Mouse (Mus musculus) neural tube, embryonic 15.5 days (tissue): ENCODE data around the gene Kcnj10. TPM values are rescaled to one million over a fixed set of nuclear protein-coding genes. Genes with fewer than 3 reads are reported as not detected.
A peak's percentile ranks its signal among the peaks of the same experiment; 100 is the strongest.

ENCODE experiments used
- ATAC-seq: fragments of 200-750 bp; cut with Nextera tagmentation; 2 replicates; pipeline ENCODE4 v1.8.0; 2017; ENCODE audit warnings: mild to moderate bottlenecking, moderate TSS enrichment, moderate library complexity; ENCODE audit not compliant: low FRiP score
- H3K27ac ChIP-seq: fragments of 300-500 bp; sonication (generic); replicated peaks from 2 replicates; pipeline ENCODE4 v1.5.1; 2015; ENCODE audit warnings: mild to moderate bottlenecking, inconsistent platforms
- H3K27me3 ChIP-seq: fragments of 300-500 bp; sonication (generic); replicated peaks from 2 replicates; pipeline ENCODE4 v1.6.1; 2015; ENCODE audit warnings: inconsistent platforms
- H3K36me3 ChIP-seq: fragments of 300-500 bp; sonication (generic); 2 replicates; pipeline ENCODE4 v1.6.1; 2015; ENCODE audit warnings: inconsistent platforms
- H3K4me1 ChIP-seq: fragments of 300-500 bp; sonication (generic); 2 replicates; pipeline ENCODE4 v1.6.1; 2015; ENCODE audit warnings: inconsistent platforms
- H3K4me2 ChIP-seq: fragments of 300-500 bp; sonication (generic); 2 replicates; pipeline ENCODE4 v1.6.1; 2015; ENCODE audit warnings: inconsistent platforms, mild to moderate bottlenecking, moderate library complexity
- H3K4me3 ChIP-seq: fragments of 300-500 bp; sonication (generic); replicated peaks from 2 replicates; pipeline ENCODE4 v1.5.1; 2015; ENCODE audit warnings: mild to moderate bottlenecking, inconsistent platforms
- H3K9ac ChIP-seq: fragments of 300-500 bp; sonication (generic); replicated peaks from 2 replicates; pipeline ENCODE4 v1.6.1; 2015; ENCODE audit warnings: mild to moderate bottlenecking, inconsistent platforms
- H3K9me3 ChIP-seq: fragments of 300-500 bp; sonication (generic); replicated peaks from 2 replicates; pipeline ENCODE4 v1.6.1; 2016; ENCODE audit warnings: inconsistent platforms
- WGBS: fragments of 180-500 bp; shearing (Covaris S2); methylation state at CpG from one replicate; pipeline ENCODE4 v1.1.7; 2015; ENCODE audit warnings: mixed read lengths; 5-methylcytosine and 5-hydroxymethylcytosine counted together
- polyA plus RNA-seq: library from polyadenylated mRNA; unstranded; fragments of >200 nt; fragmentation: Nextera tagmentation; extraction: Ambion mirVana; gene quantifications from 2 replicates; pipeline ENCODE4 v1.2.1, GENCODE M21; 2015

Gene Kcnj10
- polyA plus RNA-seq, 1 experiment from 2014 or later, result 2.5 TPM

DNA sequence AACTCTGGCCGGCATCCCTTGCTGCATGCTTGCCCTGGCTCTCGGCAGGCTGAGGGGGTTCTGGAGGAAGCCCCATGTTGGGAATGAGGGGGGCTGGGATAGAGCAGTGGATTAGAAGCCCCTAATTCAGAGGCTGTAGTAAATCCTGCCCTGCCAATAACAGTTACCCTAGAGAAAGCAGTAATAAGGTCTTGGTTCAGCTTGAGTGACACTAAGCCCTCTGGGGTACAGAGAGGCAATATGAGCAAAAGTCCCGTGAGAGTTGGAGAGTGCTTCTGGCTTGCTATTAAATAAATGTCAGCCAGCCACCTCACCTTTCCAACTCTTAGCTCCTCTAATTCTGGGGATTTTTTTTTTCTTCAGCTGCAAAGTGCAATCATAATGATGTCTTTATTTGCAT, 14.3 kb downstream of the Kcnj10 start:
- no peak for ATAC-seq
- H3K27ac ChIP-seq, result 0 out of 2 replicates have a peak overlapping the region, but pooled peaks have one; percentile 28
- WGBS, result 43% methylated on average over 3 of the region's 3 CpGs

DNA sequence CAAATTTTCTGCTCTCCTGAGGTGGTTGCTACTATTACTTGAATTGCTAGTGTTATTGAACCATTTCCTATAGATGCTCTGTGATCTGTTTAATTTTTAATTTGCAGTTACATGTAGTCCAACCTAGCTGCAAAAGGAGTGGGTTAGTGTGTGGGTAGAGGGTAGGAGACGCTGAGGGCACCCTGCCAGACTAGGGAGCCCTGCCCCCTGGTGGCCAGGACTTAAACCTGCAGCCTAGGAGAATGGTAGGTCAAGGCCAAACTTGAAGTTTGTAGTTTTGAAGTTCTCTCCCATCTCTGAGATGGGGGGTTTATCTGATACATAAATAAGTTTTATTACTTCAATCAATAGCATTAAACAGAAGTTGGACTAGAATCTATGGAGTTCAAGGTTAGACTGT, 16.5 kb downstream of the Kcnj10 start:
- ATAC-seq, result no peak
- H3K27me3 ChIP-seq, result no peaks in the 10 kb centered on the region
- WGBS, result 0% methylated on average over 1 of the region's 1 CpGs
- no peak overlapping the region for H3K9ac ChIP-seq
- H3K4me2 ChIP-seq, result no peak overlapping the region
- H3K27ac ChIP-seq, result no peak overlapping the region
- peaks cover 26% of the 10 kb centered on the region for H3K4me1 ChIP-seq
- H3K9me3 ChIP-seq, result no peaks in the 10 kb centered on the region
- H3K4me3 ChIP-seq, result no peak overlapping the region
- no peaks in the 10 kb centered on the region for H3K36me3 ChIP-seq

More for the DNA sequence above, 14.3 kb downstream of the Kcnj10 start:
- Histone ChIP-seq H3K27me3 (no peaks in the 10 kb centered on the region), H3K9ac (no peak overlapping the region), H3K4me3 (no peak overlapping the region), H3K9me3 (no peaks in the 10 kb centered on the region), H3K4me1 (peaks cover 33% of the 10 kb centered on the region), H3K4me2 (no peak overlapping the region), H3K36me3 (no peaks in the 10 kb centered on the region)

DNA sequence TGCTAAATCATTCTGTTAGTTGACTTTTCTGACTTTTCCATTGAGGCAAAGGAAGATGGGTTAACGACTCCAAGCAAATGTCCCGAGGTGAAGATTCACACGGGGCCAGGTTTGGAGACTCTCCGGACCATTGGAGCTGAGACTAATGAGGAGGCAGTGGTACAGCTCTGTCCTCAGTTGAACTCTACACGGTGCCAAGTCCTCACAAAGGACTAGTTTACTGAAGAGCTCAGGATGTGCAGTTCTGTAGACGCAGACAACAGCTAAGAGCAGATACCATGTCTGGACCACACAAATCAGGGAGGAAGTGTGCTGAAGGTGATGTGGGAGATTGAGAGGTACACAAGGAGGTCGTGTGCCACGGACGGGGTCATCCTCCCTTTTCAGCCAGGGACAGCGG, 17.3 kb downstream of the Kcnj10 start:
- H3K9me3 ChIP-seq, result no peaks in the 10 kb centered on the region
- no peak overlapping the region for H3K27ac ChIP-seq
- no peak overlapping the region for H3K9ac ChIP-seq
- H3K4me1 ChIP-seq, result peaks cover 22% of the 10 kb centered on the region
- H3K4me2 ChIP-seq, result no peak overlapping the region
- H3K4me3 ChIP-seq, result no peak overlapping the region
- H3K36me3 ChIP-seq, result no peaks in the 10 kb centered on the region
- H3K27me3 ChIP-seq, result no peaks in the 10 kb centered on the region
- no peak for ATAC-seq
- WGBS, result 77% methylated on average over 10 of the region's 10 CpGs

DNA sequence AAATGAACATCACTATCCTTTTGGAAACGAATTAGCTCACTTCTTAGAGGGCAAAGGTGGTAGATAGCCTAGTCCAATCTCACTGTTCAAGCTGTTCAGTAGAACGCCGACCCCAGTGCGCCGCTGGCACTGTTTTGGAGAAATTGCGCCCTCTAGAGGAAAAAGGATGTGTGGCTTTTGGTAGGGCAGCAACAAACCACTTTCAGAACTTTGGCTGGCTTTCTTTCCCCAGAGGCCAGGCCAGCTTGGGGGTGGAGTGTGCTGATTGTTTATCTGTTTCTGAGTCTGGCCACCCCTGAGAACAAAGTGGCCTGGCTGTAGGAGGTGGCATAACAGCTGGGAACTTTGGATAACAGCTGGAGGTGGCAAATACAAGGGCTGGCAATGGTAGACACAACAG, 23.7 kb downstream of the Kcnj10 start:
- WGBS, result 14% methylated on average over 6 of the region's 6 CpGs
- H3K9ac ChIP-seq, result no peak overlapping the region
- no peaks in the 10 kb centered on the region for H3K9me3 ChIP-seq
- H3K4me2 ChIP-seq, result no peak overlapping the region
- no peaks in the 10 kb centered on the region for H3K36me3 ChIP-seq
- H3K4me3 ChIP-seq, result no peak overlapping the region
- no peaks in the 10 kb centered on the region for H3K27me3 ChIP-seq
- 0 out of 2 replicates have a peak, but pooled peaks cover 5% of the 10 kb centered on the region for H3K4me1 ChIP-seq
- H3K27ac ChIP-seq, result 0 out of 2 replicates have a peak overlapping the region, but pooled peaks have one; percentile 29
- ATAC-seq, result peak; percentile 48

DNA sequence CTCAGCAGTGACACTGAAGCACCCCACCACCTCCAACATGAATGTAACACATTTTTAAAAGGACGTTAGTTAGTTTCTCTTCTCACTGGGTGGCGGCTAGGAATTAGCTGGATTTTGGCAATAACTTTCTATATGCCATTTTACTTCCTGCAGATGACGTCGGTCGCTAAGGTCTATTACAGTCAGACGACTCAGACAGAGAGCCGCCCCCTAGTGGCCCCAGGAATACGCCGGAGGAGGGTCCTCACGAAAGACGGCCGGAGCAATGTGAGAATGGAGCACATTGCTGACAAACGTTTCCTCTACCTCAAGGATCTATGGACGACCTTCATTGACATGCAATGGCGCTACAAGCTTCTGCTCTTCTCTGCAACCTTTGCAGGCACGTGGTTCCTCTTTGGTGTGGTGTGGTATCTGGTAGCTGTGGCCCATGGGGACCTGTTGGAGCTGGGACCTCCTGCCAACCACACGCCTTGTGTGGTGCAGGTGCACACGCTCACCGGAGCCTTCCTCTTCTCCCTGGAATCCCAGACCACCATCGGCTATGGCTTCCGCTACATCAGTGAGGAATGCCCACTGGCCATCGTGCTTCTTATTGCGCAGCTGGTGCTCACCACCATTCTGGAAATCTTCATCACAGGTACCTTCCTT, 27.9 kb downstream of the Kcnj10 start:
- H3K36me3 ChIP-seq, result no peaks in the 10 kb centered on the region
- 0 out of 2 replicates have a peak, but pooled peaks cover 5% of the 10 kb centered on the region for H3K4me1 ChIP-seq
- 30% methylated on average over 23 of the region's 23 CpGs for WGBS
- H3K4me3 ChIP-seq, result peak overlapping the region; percentile 11; the same call in 1 of the 2 replicates
- no peaks in the 10 kb centered on the region for H3K27me3 ChIP-seq
- no peaks in the 10 kb centered on the region for H3K9me3 ChIP-seq
- H3K4me2 ChIP-seq, result peak overlapping the region; percentile 43
- H3K27ac ChIP-seq, result no peak overlapping the region
- H3K9ac ChIP-seq, result no peak overlapping the region
- 0 out of 2 replicates have a peak, but pooled peaks have one; percentile 53 for ATAC-seq

DNA sequence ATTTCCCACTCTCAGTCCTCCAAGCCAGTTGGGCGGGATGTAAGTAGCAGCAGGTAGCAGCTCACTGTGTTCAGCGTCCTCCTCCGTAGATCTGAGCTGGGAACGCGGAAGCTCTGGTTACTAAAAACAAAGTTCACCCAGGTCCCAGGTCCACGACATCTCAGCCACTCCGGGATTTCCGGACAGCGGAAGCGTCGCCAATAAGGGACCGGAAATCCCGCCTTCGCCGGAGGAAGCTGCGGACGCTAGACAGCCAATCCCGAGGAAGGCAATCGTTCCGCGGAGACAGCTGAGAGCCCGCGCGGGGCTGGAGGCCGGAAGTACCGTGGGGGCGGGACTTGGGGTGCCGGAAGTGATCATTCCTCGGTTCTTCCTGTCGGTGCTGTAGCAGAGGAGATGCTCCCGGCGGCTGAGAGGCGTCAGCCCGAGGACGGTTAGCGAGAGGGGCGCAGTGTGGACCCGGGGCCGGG, 35.2 kb downstream of the Kcnj10 start, which contains the start of gene Pigm:
TSS of gene Pigm (plus strand) at position 349 of the 470 bp plus-strand sequence.
- peaks cover 39% of the 10 kb centered on the region for H3K4me1 ChIP-seq
- H3K36me3 ChIP-seq, result peaks cover 14% of the 10 kb centered on the region; the same call in 1 of the 2 replicates
- H3K4me3 ChIP-seq, result peak within 1 kb of the TSS; percentile 75
- no peaks in the 10 kb centered on the region for H3K9me3 ChIP-seq
- peak; percentile 99 for ATAC-seq
- peak within 1 kb of the TSS; percentile 82 for H3K27ac ChIP-seq
- H3K9ac ChIP-seq, result peak within 1 kb of the TSS; percentile 78
- under 1% methylated on average over 37 of the region's 39 CpGs for WGBS
- no peaks in the 10 kb centered on the region for H3K27me3 ChIP-seq
- H3K4me2 ChIP-seq, result peak within 1 kb of the TSS; percentile 99

DNA sequence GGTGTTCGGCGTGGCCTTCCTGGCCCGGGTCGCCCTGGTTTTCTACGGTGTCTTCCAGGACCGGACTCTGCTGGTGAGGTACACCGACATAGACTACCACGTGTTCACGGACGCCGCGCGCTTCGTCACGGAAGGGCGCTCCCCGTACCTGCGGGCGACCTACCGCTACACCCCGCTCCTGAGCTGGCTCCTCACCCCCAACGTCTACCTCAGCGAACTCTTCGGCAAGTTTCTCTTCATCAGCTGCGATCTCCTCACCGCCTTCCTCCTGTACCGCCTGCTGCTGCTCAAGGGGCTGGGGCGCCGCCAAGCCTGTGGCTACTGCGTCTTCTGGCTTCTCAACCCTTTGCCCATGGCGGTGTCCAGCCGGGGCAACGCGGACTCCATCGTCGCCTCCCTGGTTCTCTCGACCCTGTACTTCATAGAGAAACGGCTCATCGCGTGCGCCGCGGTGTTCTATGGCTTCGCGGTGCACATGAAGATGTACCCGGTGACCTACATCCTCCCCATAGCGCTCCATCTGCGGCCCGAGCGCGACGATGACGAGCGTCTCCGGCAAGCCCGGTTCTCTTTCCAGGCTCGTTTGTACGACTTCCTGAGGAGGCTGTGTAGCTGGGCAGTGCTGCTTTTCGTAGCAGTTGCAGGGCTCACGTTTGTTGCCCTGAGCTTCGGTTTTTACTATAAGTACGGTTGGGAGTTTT, 35.9 kb downstream of the Kcnj10 start:
- ATAC-seq, result peak; percentile 76
- peak overlapping the region; percentile 75 for H3K4me3 ChIP-seq
- 3% methylated on average over 62 of the region's 62 CpGs for WGBS
- H3K9ac ChIP-seq, result peak overlapping the region; percentile 78
- H3K36me3 ChIP-seq, result peaks cover 19% of the 10 kb centered on the region; the same call in 1 of the 2 replicates
- no peaks in the 10 kb centered on the region for H3K27me3 ChIP-seq
- no peaks in the 10 kb centered on the region for H3K9me3 ChIP-seq
- peak overlapping the region; percentile 99 for H3K4me2 ChIP-seq
- peak overlapping the region; percentile 82 for H3K27ac ChIP-seq
- peaks cover 39% of the 10 kb centered on the region for H3K4me1 ChIP-seq

DNA sequence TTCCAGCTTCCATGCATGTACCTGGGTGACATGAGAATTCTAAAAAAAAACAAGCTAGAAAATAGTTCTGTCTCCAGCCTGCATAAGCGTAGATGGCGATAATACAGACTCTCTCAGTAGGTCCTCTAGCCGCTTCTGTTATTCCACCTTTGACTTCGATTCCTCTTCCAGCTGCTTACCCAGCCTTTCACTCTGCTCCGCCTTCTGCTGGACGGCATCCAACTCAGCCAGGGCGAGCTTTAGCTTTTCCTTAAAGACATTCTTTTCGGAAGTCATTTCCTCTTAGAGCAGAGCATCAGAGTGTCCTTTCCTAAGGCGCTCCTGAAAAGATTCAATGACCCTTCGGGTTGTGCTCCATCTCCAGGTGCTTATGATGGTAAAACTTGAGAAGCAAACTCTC, 39.1 kb downstream of the Kcnj10 start:
- Histone ChIP-seq H3K9ac (no peak overlapping the region), H3K36me3 (peaks cover 19% of the 10 kb centered on the region; the same call in 1 of the 2 replicates), H3K9me3 (no peaks in the 10 kb centered on the region), H3K27ac (no peak overlapping the region), H3K4me1 (peaks cover 39% of the 10 kb centered on the region), H3K27me3 (no peaks in the 10 kb centered on the region), H3K4me3 (no peak overlapping the region), H3K4me2 (0 out of 2 replicates have a peak overlapping the region, but pooled peaks have one; percentile 9)
- 68% methylated on average over 10 of the region's 10 CpGs for WGBS
- ATAC-seq, result no peak

DNA sequence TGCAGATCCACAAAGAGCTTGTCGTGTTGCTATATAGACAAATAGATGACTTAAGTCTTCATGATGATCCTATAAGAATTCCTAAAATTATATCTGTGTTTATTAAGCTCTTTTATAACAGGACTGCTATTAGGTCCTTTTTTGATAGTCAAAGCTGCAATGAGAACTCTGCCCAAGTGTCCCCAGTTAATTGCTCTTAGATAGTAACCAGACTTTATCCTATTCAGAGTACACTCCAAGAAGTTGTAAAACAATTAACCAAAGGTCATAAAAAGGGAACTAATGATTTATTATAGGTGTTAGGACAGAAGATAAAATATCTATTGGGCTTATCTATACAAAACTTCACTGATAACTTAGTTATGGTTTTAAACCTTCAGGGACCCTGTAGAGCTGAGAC, 41.1 kb downstream of the Kcnj10 start:
- Histone ChIP-seq H3K27me3 (no peaks in the 10 kb centered on the region), H3K4me3 (no peak overlapping the region), H3K36me3 (peaks cover 19% of the 10 kb centered on the region; the same call in 1 of the 2 replicates), H3K4me1 (peaks cover 33% of the 10 kb centered on the region), H3K27ac (no peak overlapping the region), H3K9me3 (no peaks in the 10 kb centered on the region), H3K9ac (no peak overlapping the region), H3K4me2 (no peak overlapping the region)
- no peak for ATAC-seq
- 85% methylated on average over 1 of the region's 1 CpGs for WGBS

DNA sequence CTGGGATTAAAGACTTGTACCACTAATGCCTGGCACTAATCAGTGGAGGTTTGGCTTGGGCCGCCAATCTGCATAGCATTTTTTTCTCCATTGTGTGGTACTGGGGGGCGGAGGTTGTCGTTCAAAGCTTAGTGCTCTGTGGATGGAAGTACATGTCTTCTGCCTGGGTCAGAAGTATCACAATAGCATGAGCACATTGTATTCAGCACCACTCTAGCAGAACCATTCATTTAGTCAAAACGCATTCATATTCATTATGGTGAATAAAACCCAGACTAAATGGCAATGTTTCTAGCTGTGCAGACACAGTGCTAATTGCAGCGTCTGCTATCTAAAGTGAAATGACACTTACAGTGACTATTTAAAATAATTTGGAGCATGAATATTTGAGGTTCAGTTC, 46.2 kb downstream of the Kcnj10 start:
- Histone ChIP-seq H3K27me3 (no peaks in the 10 kb centered on the region), H3K9me3 (no peaks in the 10 kb centered on the region), H3K9ac (no peak overlapping the region), H3K36me3 (no peaks in the 10 kb centered on the region), H3K4me3 (no peak overlapping the region), H3K4me2 (no peak overlapping the region), H3K4me1 (peaks cover 7% of the 10 kb centered on the region), H3K27ac (no peak overlapping the region)
- WGBS, result 67% methylated on average over 5 of the region's 5 CpGs
- ATAC-seq, result no peak

DNA sequence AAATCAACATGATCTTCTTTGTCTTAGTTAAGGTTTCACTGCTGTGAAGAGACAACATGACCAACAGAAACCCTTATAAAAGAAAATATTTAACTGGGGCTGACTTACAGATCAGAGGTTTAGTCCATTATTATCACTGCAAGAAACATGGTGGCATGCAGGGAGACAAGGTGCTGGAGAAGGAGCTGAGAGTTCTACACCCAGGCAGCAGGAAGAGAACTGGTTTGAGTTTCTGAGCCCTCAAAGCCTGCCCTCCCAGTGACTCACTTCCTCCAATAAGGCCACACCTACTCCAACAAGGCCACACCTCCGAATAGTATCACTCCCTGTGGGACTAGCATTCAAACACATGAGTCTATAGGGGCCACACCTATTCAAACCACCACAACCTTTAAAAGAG, 49.8 kb downstream of the Kcnj10 start:
- Histone ChIP-seq H3K4me3 (no peak overlapping the region), H3K4me1 (peaks cover 9% of the 10 kb centered on the region), H3K27me3 (no peaks in the 10 kb centered on the region), H3K36me3 (no peaks in the 10 kb centered on the region), H3K27ac (no peak overlapping the region), H3K9me3 (no peaks in the 10 kb centered on the region), H3K4me2 (no peak overlapping the region), H3K9ac (no peak overlapping the region)
- 81% methylated on average over 1 of the region's 1 CpGs for WGBS
- no peak for ATAC-seq
